Mouse (Mus musculus) embryonic fibroblast, embryonic 13.5 days (primary cell): ENCODE measurements around the gene Prcp. TPM values are rescaled to one million over a fixed set of nuclear protein-coding genes. Genes with fewer than 3 reads are reported as not detected.
A peak's percentile ranks its signal among the peaks of the same experiment; 100 is the strongest.
"Not testable (repeated sequence)": the region's sequence is repeated elsewhere in the genome, so short reads cannot be mapped to it uniquely, and the experiment has no call there.

Experiments used
- H3K27ac ChIP-seq: 2 replicates; pipeline ENCODE4 v1.5.1; 2012; ENCODE audit warnings: low read length, control low read depth, inconsistent platforms; ENCODE audit not compliant: insufficient read depth
- H3K4me1 ChIP-seq: 2 replicates; pipeline ENCODE4 v1.6.1; 2011; ENCODE audit warnings: low read length; ENCODE audit not compliant: control insufficient read depth, insufficient read depth
- H3K4me3 ChIP-seq: 2 replicates; pipeline ENCODE4 v1.5.1; 2011; ENCODE audit warnings: mild to moderate bottlenecking, control low read depth, low read length; ENCODE audit not compliant: insufficient read depth
- CTCF ChIP-seq: IDR thresholded peaks from 2 replicates; pipeline ENCODE4 v1.5.1; 2011; ENCODE audit warnings: mild to moderate bottlenecking, control low read depth, low read length, moderate library complexity, borderline replicate concordance; ENCODE audit not compliant: insufficient read depth
- POLR2A ChIP-seq: IDR thresholded peaks from 2 replicates; pipeline ENCODE4 v1.6.1; 2011; ENCODE audit warnings: low read depth, mild to moderate bottlenecking, control low read depth, low read length, moderate library complexity
- polyA plus RNA-seq: library from polyadenylated mRNA; stranded (reverse); fragments of >200 nt; gene quantifications from 2 replicates; pipeline ENCODE4 v1.2.4, GENCODE M21; 2011; ENCODE audit warnings: low read depth; ENCODE audit not compliant: missing spikeins, insufficient read length

Gene Prcp
- polyA plus RNA-seq, 1 experiment = 73.0 TPM

DNA sequence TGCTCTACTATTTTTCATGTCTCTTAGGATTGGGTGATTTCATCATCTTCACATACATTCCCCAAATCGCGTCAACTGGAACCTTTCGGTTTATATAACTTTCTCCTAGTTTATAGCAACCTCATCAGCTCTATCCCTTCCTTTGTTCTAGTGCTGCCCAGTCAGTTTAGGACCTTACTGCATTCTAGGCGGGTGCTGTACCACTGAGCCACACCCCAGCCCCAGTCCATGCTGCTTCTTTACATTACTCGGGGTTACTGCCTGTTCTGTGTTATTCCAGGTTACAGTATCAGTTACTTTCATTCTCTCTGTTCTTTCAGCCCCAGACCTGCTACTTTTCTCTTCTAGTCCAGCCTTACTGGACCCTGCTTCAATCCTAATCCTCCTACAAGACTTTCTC is 13.0 kb downstream of the Prcp start:
- H3K27ac ChIP-seq = no peak overlapping the region
- H3K4me1 ChIP-seq = no peaks in the 10 kb centered on the region; the same call in 1 of the 2 replicates
- H3K4me3 ChIP-seq = no peak overlapping the region
- TF ChIP-seq POLR2A = no peak
- TF ChIP-seq CTCF = no peak

DNA sequence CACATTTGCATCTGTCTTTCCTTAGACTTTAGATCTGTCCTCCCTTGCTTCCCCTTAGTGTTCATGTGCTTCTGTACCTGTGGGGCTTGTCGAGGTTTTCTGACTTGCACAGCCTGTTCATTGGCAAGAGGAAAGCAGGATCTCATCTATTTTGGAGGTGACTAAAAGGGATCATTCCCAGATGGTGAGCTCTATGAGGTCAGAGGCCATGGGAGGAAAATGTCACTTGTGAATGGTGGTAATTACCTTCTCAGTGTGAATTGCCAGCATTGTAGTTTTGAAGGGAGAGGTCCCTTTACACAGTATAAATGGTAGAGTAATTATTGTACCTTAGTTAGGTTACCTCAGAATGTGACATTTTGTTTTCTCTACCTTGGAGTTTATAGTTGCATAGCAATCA is 15.9 kb downstream of the Prcp start:
- TF ChIP-seq POLR2A (no peak), CTCF (no peak)
- no peak overlapping the region for H3K27ac ChIP-seq
- no peaks in the 10 kb centered on the region; the same call in 1 of the 2 replicates for H3K4me1 ChIP-seq
- H3K4me3 ChIP-seq = no peak overlapping the region

GRCm38 (mm10) chr7:92890618-92891230 is 16.5 kb downstream of the Prcp start:
- no peak overlapping the region for H3K27ac ChIP-seq
- no peak for TF ChIP-seq POLR2A
- no peak for TF ChIP-seq CTCF
- H3K4me1 ChIP-seq = no peaks in the 10 kb centered on the region; the same call in 1 of the 2 replicates
- no peak overlapping the region for H3K4me3 ChIP-seq

DNA sequence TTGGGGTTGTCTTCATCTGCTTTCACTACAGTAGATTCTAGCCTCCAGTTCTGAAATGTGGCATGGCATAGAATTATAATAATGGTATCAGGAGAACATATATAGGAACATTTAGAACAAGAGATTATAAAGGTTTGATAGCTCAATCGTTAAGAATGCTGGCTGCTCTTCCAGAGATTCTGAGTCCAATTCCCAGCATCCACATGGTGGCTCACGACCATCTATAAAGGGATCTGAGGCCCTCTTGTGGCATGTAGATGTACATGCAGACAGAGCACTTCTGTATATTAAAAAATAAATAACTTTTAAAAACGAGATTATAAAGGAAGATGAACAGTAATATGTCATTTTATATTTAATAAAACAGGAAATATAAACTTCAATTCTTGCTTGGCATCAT is 19.2 kb downstream of the Prcp start:
- Histone ChIP-seq H3K27ac (no peak overlapping the region), H3K4me3 (no peak overlapping the region), H3K4me1 (no peaks in the 10 kb centered on the region; the same call in 1 of the 2 replicates)
- no peak for TF ChIP-seq CTCF
- TF ChIP-seq POLR2A = no peak

- H3K27ac ChIP-seq = no peak overlapping the region
- TF ChIP-seq CTCF = no peak
- no peaks in the 10 kb centered on the region for H3K4me1 ChIP-seq
- H3K4me3 ChIP-seq = no peak overlapping the region
Measured at GRCm38 (mm10) chr7:92896036-92896435, 21.8 kb downstream of the Prcp start.

DNA sequence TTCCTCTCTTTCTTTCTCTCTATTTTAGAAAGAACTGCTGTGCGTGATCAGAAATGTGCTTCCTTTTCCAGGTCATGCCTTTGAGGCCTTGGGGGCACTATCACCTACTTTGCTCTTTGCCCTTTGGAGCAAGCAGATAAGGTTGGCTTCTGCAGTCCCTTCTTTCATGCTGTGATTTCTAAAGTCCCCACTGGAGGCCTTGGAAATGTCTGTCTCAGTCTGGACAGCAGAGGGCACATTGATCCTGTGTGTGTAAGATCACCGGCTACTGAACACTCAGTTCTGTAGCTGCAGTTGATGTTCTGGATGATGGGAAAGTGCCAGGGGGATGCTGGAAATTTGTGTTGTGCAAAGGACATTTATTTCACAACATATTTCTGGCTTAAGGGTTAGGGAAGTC is 22.8 kb downstream of the Prcp start:
- TF ChIP-seq POLR2A (no peak), CTCF (0 out of 2 replicates have a peak, but pooled peaks have one; percentile 21)
- Histone ChIP-seq H3K27ac (no peak overlapping the region), H3K4me1 (no peaks in the 10 kb centered on the region), H3K4me3 (no peak overlapping the region)

DNA sequence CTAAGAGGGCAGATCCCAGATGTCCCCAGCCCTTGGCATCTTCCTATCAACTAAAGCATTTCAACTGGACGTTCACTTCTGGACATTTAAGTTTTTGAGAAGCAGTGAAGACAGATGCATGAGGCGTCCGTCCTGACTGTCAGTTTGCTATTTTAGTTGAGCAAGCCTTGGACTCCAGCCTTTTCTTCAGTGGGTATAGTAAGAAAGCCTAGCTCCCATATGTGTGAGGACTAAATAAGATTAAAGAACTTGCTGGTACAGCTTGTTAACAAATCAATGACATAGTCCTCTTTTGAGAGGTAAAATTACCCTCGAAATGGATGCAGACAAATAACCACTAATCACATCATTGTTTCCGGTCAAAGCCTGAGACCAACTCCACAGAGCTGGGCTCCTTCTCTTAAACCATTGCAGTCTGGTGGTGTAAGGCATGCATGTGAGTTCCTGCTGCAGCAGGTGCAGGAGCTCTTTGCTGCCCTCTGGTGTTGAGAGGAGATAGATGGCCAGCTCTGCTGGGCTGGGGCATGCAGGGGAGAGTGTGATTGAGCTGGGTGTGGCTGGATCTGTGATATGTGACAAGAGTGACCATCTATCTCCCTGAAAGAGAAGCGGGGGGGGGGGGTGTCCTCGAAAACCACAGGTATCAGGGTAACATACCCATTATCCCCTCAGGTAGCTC is 29.2 kb downstream of the Prcp start:
- Histone ChIP-seq H3K4me1 (no peaks in the 10 kb centered on the region), H3K4me3 (no peak overlapping the region), H3K27ac (no peak overlapping the region)
- TF ChIP-seq CTCF = peak; percentile 77
- TF ChIP-seq POLR2A = no peak

DNA sequence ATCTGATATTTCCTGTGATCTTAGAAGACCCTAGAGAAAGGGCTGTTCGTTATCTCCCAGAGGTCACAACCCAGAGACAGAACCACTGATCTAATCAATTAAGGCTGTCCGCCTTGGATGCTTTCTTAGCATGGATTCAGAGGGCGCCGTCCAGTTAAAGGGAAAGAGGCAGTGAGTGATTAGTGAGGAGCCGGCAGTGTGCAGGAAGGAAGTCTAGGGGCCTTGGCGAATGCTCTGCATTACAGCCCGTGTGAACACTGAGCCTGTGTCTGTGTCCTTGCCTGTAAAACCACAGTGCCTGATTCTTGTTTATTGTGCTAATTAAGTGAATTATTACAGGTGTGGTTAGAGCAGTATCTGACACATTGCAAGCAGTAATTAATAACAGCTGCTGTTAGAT is 30.0 kb downstream of the Prcp start:
- not testable (repeated sequence) for H3K27ac ChIP-seq, H3K4me3 ChIP-seq, H3K4me1 ChIP-seq

DNA sequence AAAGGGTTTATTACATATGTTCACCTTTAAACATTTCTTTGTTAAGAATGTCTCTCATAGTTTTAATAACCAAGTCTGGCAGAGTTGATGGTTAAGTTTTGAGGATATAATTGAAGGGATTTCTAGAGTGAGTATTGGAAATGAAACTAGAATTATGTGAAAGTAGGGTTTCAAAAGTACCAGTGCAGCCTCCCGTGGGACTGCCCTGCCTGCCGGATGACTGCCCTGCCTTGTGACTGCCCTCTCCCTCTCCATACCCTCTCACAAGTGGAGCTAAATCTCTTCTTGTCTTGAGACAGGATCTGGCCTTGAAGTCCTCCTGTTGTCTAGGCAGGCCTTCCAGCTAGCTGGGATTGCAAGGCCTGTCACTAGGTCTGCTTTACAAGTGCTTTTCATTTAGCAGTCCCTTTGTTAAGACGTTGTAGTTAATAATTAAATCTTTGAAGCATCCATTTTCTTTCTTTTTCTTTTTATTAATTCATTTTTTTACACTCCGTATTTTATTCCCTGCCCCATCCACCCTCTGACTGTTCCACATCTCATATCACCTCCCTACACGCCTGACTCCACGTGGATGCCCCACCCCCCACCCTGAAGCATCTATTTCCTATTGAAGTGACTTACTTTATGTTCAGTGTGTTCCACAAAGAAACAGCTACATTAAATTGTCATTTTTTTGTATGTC is 46.0 kb downstream of the Prcp start:
- H3K4me1 ChIP-seq = no peaks in the 10 kb centered on the region
- TF ChIP-seq CTCF = no peak
- no peak for TF ChIP-seq POLR2A

DNA sequence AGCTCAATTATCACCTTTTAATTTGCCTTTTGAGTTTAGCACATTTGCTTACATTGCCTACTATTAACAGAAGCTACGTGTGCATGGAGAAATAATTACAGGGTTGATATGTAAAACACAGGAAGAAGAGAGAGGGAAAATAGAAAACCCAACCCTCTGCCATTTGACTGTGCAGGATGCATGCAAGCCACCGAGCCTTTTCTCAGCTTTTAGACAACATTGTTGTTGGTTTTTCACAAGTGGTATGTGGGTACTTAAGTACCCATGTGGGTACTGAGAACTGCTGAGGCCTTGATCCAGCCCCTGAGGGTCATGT is 46.5 kb downstream of the Prcp start:
- TF ChIP-seq CTCF = no peak
- TF ChIP-seq POLR2A = no peak
- no peak overlapping the region for H3K4me3 ChIP-seq
- H3K4me1 ChIP-seq = no peaks in the 10 kb centered on the region
- H3K27ac ChIP-seq = no peak overlapping the region

More for the DNA sequence above, 46.0 kb downstream of the Prcp start:
- Histone ChIP-seq H3K4me3 (no peak overlapping the region), H3K27ac (no peak overlapping the region)
